Mouse (Mus musculus) bone marrow, adult 2 months (tissue): ENCODE measurements around the gene 2200002D01Rik.

Experiments
- CTCF ChIP-seq: fragments of 200-500 bp; IDR thresholded peaks from 2 replicates; pipeline ENCODE4 v1.5.1; 2011; ENCODE audit warnings: low read length, control low read depth; ENCODE audit not compliant: control insufficient read depth, insufficient read depth
- POLR2A ChIP-seq: fragments of 200-500 bp; IDR thresholded peaks from 2 replicates; pipeline ENCODE4 v1.6.1; 2011; ENCODE audit warnings: low read depth, mild to moderate bottlenecking, control low read depth, low read length, borderline replicate concordance; ENCODE audit not compliant: control insufficient read depth

DNA sequence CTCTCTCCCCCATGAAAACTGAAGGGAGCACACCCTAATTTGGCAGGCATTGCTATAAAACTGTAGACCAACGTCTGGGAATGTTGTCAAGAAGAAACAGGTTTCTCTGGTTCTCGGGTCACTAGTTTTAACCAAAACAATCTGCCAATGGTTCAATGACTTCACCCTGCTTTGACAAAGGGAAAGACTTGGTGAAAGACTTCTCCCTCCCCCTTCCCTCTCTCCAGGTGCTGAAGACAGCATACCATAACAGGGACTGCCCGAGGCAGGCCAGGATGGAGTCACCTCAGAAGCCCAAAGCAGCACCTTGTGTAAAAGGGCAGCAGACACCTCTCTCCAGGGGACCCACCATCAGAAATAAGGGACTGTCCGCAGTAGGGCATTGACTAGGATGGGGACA is 18.7 kb upstream of the 2200002D01Rik start:
- TF ChIP-seq POLR2A (no peak), CTCF (no peak)
